Mouse (Mus musculus) cerebellum, adult 18-20 months (tissue): ENCODE results near the gene Nanog.
"Not testable (repeated sequence)": the region's sequence is repeated elsewhere in the genome, so short reads cannot be mapped to it uniquely, and the experiment has no call there.

ENCODE experiments used
- DNase-seq, 2 experiments: peaks; one replicate each; pipeline ENCODE4 v3.0.0; 2021

Gene Nanog

GRCm38 (mm10) chr6:122707036-122707800, at the start of gene Nanog:
Nanog (plus strand) TSS chr6:122707489.
- no peak for DNase-seq

GRCm38 (mm10) chr6:122657630-122658029, 49.7 kb upstream of the Nanog start:
- DNase-seq = no peak

DNA sequence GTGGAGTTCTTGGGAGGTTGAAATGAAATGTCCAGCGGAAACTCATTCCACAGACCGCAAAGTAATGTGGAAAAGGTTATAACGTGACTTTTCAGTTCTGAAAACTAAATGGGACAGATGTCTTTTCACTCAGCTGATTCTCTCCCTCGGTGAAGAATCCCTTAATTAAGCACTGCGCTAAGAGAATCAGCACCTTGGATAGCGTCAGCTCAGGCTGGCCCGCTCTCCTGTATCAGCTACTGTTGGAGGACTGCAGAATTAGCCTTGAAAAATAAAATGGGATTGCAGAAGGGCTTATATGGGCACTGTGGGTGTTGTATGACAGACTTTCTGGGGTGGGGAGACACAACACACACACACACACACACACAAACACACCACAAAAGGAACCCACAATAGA, 47.7 kb upstream of the Nanog start:
- DNase-seq = no peak

- DNase-seq = peak; percentile 55 to 69
These were observed 46.5 kb upstream of the Nanog start for GRCm38 (mm10) chr6:122660601-122661379.

DNA sequence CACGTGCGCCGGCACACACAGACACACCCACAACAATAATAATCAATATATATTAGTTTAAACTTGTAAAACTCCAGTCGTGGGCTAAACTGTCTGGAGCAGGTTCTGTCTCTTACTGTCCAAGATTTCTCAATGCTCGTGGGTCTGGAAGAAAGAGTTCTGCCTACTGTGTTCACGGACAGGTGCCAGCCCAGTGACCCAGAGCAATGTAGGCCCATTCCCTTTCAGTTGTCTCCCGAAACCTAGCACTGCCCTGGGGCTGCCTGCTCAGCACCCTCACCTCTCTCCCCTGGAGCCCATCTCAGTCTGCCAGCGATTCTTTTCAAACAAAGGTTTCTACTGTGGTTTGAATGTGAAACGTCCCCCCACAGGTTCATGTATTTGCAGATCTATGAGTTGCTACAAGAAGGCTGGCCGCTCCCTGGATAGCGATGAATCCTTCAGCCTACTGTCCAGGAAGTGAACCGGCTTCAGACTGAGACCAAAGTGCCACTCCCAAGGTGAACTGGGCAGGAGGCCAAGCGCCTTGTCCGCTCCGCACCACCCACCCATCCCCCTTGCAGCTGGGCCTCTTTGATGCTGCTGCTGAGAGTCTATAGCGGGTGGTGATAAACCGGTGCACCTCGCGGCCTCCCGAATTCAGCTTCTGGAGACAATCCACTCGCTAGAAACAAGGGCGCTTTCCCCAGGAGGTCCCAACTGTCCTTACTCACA, 44.6 kb upstream of the Nanog start:
- DNase-seq = no peak

DNA sequence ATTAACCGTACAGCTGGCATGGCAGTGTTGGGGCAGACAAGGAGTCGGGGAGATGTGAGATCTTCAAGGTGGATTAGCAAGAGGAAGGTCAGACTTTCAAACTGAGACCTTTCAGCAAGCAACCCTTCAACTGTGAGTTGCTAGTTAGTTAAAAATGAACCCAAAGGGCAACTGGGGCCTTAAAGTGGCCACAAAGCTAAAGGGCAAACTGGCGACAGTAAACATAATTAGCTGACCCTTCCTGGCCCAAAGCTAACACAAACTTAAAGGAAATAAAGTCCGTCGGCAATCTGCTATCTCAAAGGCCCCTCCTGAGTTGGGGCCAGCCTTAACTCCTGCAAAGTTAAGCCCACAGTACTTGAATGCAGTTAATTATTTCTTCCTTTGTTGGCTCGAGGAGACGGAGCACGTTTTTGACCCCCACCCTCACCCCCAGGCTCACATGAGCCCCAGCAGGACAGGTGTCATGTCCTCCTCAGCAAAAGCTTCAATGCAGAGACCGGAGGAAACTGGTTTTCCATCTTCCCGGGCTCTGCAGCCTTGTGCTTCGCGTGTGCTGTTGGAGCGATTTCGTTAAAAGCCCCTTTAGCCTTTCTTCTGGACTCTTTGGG, 43.6 kb upstream of the Nanog start:
- no peak for DNase-seq

- DNase-seq = no peak
These were observed 41.4 kb upstream of the Nanog start for GRCm38 (mm10) chr6:122665866-122666265.

DNA sequence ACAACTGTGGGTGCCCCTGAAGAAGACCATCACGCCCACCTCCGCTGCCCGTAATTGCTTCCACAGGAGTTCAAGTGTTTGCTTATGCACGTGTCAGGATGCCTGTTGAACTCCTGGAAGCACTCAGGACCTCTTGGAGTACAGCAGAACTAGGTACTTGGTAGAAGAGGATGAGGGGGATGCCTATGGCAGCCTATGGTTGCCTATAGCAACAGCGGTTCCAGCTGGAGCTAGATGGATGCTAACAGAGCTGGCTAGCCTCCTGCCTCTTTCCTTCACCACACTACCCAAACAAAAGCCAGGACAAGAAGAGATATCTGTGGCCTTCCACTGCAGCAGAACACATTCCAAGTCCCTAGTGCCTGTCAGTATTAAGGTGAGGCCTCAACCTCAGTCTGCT, 39.6 kb upstream of the Nanog start:
- no peak for DNase-seq

GRCm38 (mm10) chr6:122668823-122669222, 38.5 kb upstream of the Nanog start:
- no peak for DNase-seq

DNA sequence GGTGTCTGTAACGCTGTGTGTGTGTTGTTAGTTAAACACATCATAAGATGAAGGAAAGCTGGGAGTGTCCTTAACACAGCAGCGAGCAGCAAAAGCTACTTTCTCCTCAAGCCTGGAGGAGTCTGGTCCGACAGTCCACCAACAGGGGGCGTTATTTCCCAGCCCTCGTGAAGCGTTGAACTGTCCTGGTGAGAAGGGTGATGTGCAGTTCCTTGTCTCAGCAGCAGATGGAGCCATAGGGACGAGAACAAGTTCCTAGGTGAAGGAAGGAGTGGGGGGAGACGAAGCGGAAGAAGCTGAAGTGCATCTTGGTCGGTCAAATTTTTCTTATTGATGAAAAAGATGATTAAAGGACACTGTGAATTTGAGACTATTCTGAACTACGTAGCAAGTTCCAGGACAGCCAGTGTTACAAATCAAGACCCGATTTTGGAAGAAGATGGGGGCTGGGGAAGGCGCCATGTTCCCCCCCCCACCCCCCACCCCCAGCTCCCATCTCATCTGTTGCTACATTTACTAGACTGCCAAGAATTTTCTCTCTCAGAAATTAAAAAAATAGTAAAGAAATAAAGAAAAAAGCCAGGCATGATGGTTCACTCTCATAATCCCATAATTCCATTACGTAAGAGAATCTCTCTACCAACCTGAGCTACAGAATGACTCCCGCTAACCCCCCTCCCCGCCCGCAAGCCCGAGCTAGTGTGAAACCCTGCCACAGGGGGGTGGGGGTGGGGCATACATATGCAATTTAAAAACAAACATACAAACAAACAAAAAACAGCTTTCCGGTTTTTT, 37.7 kb upstream of the Nanog start:
- DNase-seq = peak; percentile 98 to 99

DNA sequence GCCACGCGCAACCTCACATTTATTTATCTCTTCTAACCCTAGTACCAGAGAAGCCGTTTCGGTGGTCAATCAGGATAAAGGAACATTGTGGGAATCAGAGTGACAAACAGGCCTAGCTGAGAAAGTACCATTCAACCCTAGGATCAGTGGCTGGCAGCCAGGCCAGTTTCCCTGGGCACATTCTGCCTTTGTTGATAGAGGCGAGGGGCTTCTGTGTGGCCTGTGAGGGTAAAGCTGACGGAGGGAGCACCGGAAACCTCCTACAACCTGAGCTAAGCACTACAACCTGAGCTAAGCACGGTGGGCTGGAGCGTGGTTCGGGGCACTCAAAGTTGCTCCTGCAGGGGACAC, 37.1 kb upstream of the Nanog start:
- DNase-seq = peak in 1 of 2 experiments; percentile 41

DNA sequence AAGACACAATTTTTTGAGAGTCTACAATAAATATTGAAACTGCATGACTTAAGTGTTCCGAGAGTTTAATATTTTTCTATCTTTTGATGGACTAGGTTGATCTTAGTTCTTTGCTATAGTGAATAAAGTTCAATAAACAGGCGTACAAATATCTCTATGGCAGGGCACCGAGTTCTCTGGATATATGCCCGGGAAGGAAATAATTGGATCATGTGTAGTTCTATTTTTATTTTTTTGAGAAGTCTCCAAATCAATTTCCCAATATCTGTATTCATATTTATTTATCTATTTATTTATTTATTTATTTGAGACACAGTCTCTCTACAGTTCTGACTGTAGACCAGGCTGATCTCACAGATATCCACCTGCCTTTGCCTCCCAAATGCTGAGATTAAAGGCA, 36.4 kb upstream of the Nanog start:
- DNase-seq = no peak

- DNase-seq = no peak
These were observed 34.5 kb upstream of the Nanog start for GRCm38 (mm10) chr6:122672746-122673145.

DNA sequence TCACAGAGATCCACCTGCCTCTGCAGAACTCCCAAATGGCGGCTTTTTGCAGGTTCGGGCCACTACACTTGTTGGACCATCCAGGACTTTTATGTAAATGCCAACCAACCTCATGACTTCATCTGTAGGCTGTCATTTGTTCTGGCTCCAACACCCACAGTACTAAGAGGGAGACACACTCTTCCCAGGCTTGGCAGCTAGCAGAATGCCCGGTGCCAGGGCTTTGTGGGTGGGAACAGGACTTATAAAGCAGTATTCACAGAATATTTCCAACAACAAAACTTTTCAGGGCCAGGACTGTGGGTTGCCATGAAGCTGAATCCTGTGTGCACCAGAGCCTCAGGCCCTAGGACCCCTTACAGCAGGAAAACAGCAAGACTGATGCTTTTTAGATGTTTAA, 24.6 kb upstream of the Nanog start:
- no peak for DNase-seq

DNA sequence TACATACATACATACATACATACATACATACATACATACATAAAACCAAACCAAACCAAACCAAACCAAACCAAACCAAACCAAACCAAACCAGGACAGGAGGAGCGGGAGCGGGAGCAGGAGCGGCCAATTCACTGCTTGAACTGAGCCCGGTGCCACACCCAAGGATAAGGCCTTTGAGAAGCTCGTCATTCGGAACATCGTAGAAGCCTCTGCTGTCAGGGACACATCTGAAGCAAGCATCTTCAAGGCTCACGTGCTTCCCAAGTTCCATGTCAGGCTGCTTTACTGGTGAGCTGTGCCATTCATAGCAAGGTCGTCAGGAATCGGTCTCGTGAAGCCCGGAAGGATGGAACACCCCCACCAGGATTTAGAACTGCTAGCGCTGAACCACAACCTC, 20.6 kb upstream of the Nanog start:
- no peak for DNase-seq

GRCm38 (mm10) chr6:122689411-122690055, 17.8 kb upstream of the Nanog start:
- no peak for DNase-seq

DNA sequence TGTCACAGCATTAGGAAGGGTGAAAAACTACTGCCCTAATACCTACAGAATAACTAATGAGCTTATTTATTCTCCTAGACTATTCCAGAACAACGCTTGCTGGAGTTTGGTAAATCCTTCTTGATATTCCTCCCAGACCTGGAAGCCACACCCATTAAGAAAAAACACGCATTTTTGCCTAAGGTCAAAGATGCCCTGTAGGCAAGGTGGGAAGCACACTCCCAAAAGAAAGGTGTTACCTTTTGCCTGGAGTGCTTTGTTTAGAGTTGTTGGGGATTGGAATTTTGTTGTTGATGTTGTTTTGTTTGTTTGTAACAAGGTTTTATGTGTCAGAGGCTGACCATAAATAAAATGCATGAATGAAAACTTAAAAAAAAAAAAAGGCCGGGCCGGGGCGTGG, 17.2 kb upstream of the Nanog start:
- DNase-seq = no peak

DNA sequence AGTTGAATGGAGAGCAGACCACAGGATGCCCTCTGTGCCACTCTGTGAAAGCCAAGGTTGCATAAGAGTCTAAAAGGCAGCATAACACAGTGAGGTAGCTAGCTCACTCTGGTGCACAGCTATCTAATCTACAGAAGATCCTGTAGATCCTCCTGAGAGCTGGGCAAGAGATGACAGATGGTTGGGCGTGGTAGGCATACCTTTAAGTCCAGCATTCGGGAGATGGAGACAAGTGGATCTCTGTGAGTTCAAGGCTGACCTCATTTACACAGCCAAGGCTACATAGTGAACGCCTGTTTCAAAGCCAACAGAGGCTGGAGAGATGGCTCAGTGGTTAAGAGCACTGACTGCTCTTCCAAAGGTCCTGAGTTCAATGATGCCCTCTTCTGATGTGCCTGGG, 11.9 kb upstream of the Nanog start:
- no peak for DNase-seq

DNA sequence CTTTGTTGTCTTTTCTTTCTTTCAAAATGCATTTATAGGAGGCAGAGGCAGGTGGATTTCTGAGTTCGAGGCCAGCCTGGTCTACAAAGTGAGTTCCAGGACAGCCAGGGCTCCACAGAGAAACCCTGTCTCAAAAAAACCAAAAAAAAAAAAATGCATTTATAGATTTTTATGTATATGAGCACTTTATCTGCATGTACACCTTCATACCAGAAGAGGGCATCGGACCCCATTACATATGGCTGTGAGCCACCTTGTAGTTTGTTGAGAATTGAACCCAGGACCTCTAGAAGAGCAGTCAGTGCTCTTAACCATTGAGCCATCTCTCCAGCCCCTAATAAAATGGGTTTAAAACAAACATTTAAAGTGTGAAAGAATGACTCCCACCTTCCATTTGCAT, 7.7 kb upstream of the Nanog start:
- DNase-seq = not testable (repeated sequence)

GRCm38 (mm10) chr6:122701816-122702215, 5.5 kb upstream of the Nanog start:
- DNase-seq = no peak

DNA sequence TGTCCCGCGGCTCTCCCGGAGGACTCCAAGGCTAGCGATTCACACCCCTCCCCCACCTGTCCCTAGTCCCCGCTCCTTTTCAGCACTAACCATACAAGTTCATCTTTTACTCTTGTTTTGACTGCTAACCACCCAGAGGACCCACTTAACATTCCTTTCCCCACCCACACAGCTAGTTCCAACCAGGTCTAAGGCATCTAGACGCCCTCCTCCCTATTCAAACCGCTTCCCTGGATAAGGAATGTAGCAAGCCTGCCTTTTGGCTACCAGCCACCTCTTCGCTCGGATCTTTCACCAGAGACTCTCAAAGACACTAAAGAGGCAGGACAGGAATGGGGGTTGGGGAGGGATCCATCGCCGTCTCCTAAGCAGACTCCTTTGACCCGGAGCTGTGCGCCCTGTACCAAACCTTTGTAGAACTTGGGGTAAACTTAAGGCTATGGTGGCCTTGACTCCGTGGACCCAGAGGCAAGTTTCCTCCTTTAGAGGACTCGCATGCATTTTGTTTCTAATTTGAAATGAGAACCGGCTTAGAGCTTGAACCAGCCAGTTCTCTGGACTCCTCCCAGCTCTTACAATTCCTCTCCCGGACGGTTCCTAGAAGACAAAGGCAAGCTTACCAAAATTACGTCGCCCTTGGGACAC, 4.7 kb upstream of the Nanog start:
- no peak for DNase-seq
